Mouse (Mus musculus) myocyte (in vitro differentiated cells): ENCODE data around the gene Add2. TPM values are rescaled to one million over a fixed set of nuclear protein-coding genes. Genes with fewer than 3 reads are reported as not detected.

Source experiments
- H3K27me3 ChIP-seq: one replicate; pipeline ENCODE4 v1.6.1; 2011; ENCODE audit not compliant: control insufficient read depth, insufficient read depth, insufficient read length
- H3K36me3 ChIP-seq: one replicate; pipeline ENCODE4 v1.6.1; 2011; ENCODE audit not compliant: control insufficient read depth, insufficient read depth
- H3K4me2 ChIP-seq: one replicate; pipeline ENCODE4 v1.6.1; 2011; ENCODE audit warnings: low read depth, control low read depth
- H3K4me3 ChIP-seq: one replicate; pipeline ENCODE4 v1.5.1; 2011; ENCODE audit warnings: mild to moderate bottlenecking, control low read depth, moderate library complexity
- H3K79me2 ChIP-seq: one replicate; pipeline ENCODE4 v1.6.1; 2011; ENCODE audit not compliant: control insufficient read depth, insufficient read depth
- H3ac ChIP-seq: one replicate; pipeline ENCODE4 v1.6.1; 2011; ENCODE audit not compliant: control insufficient read depth, insufficient read length
- CEBPB ChIP-seq: IDR thresholded peaks from 2 replicates; pipeline ENCODE4 v1.6.1; 2011; ENCODE audit warnings: mild to moderate bottlenecking, moderate library complexity; ENCODE audit not compliant: poor library complexity, insufficient read depth, severe bottlenecking
- E2F4 ChIP-seq: IDR thresholded peaks from one replicate; pipeline ENCODE4 v1.6.1; 2011; ENCODE audit warnings: mild to moderate bottlenecking, control low read depth, moderate library complexity; ENCODE audit not compliant: insufficient read depth
- MAX ChIP-seq: IDR thresholded peaks from one replicate; pipeline ENCODE4 v1.6.1; 2011; ENCODE audit warnings: low read depth, mild to moderate bottlenecking, control low read depth
- MYOD1 ChIP-seq, 3 experiments: IDR thresholded peaks; one replicate each; pipeline ENCODE4 v1.6.1; 2011; ENCODE audit warnings: control low read depth in 2 of 3, low read depth in 2 of 3, mild to moderate bottlenecking in 2 of 3, moderate library complexity in 1 of 3; ENCODE audit not compliant: insufficient read length in 2 of 3, control insufficient read depth in 1 of 3
- MYOG ChIP-seq, 3 experiments: IDR thresholded peaks; one replicate each; pipeline ENCODE4 v1.6.1; 2011; ENCODE audit warnings: control low read depth in 2 of 3, low read depth in 2 of 3, mild to moderate bottlenecking in 2 of 3; ENCODE audit not compliant: insufficient read length in 2 of 3, control insufficient read depth in 1 of 3, insufficient read depth in 1 of 3
- POLR2A ChIP-seq: IDR thresholded peaks from one replicate; pipeline ENCODE4 v1.6.1; 2011; ENCODE audit warnings: low read depth, mild to moderate bottlenecking, control low read depth, moderate library complexity; ENCODE audit not compliant: insufficient read length
- POLR2AphosphoS2 ChIP-seq: IDR thresholded peaks from one replicate; pipeline ENCODE4 v1.6.1; 2011; ENCODE audit warnings: low read depth, control low read depth; ENCODE audit not compliant: insufficient read length
- REST ChIP-seq: IDR thresholded peaks from one replicate; pipeline ENCODE4 v1.6.1; 2011; ENCODE audit warnings: mild to moderate bottlenecking, control low read depth, moderate library complexity; ENCODE audit not compliant: insufficient read depth, insufficient read length
- SRF ChIP-seq: IDR thresholded peaks from one replicate; pipeline ENCODE4 v1.6.1; 2011; ENCODE audit warnings: low read depth; ENCODE audit not compliant: control insufficient read depth, insufficient read length
- TCF12 ChIP-seq: IDR thresholded peaks from one replicate; pipeline ENCODE4 v1.6.1; 2011; ENCODE audit warnings: mild to moderate bottlenecking, control low read depth; ENCODE audit not compliant: poor library complexity, insufficient read depth, severe bottlenecking
- TCF3 ChIP-seq: IDR thresholded peaks from one replicate; pipeline ENCODE4 v1.6.1; 2011; ENCODE audit warnings: low read depth, control low read depth; ENCODE audit not compliant: insufficient read length
- USF1 ChIP-seq: IDR thresholded peaks from one replicate; pipeline ENCODE4 v1.6.1; 2011; ENCODE audit warnings: low read depth, mild to moderate bottlenecking, control low read depth, moderate library complexity
- polyA plus RNA-seq: library from polyadenylated mRNA; unstranded; fragments of >200 nt; fragmentation: generic; extraction: Trizol; gene quantifications from one replicate; pipeline ENCODE4 v1.2.1, GENCODE M21; 2012; ENCODE audit warnings: missing spikeins

Add2 gene
- polyA plus RNA-seq, 1 experiment, result 3.6 TPM

- TF ChIP-seq POLR2A (no peak), CEBPB (no peak), POLR2AphosphoS2 (no peak), MAX (no peak), SRF (no peak), MYOD1 (IDR thresholded peaks at IDR 0.05; ENCODE audit: control insufficient read depth in 1 of 3, insufficient read length in 2 of 3, low read depth in 2 of 3) (no peak), USF1 (no peak), E2F4 (no peak), TCF3 (no peak), REST (no peak), TCF12 (no peak)
These were observed 57.0 kb downstream of the Add2 start for GRCm38 (mm10) chr6:86085518-86085917.

GRCm38 (mm10) chr6:86086851-86087571 lies 58.5 kb downstream of the Add2 start:
- Histone ChIP-seq H3K4me3 (no peak overlapping the region), H3K27me3 (no peaks in the 10 kb centered on the region), H3ac (no peak overlapping the region), H3K4me2 (peak overlapping the region; percentile 60), H3K36me3 (no peaks in the 10 kb centered on the region), H3K79me2 (no peaks in the 10 kb centered on the region)
- TF ChIP-seq POLR2A, result no peak
- TF ChIP-seq MYOD1 (IDR thresholded peaks at IDR 0.05; ENCODE audit: control insufficient read depth in 1 of 3, insufficient read length in 2 of 3, low read depth in 2 of 3), result no peak
- TF ChIP-seq USF1, result no peak
- TF ChIP-seq CEBPB, result no peak
- no peak for TF ChIP-seq TCF3
- no peak for TF ChIP-seq SRF
- TF ChIP-seq MAX, result no peak
- no peak for TF ChIP-seq MYOG (IDR thresholded peaks at IDR 0.05; ENCODE audit: control insufficient read depth in 1 of 3, insufficient read depth in 1 of 3, insufficient read length in 2 of 3, low read depth in 2 of 3)
- TF ChIP-seq E2F4, result no peak

More at GRCm38 (mm10) chr6:86085518-86085917, 57.0 kb downstream of the Add2 start:
- Histone ChIP-seq H3K27me3 (no peaks in the 10 kb centered on the region), H3K79me2 (no peaks in the 10 kb centered on the region), H3ac (no peak overlapping the region), H3K4me3 (no peak overlapping the region), H3K36me3 (no peaks in the 10 kb centered on the region), H3K4me2 (peak overlapping the region; percentile 13)

GRCm38 (mm10) chr6:86087813-86088212 lies 59.3 kb downstream of the Add2 start:
- H3K4me3 ChIP-seq, result no peak overlapping the region
- no peaks in the 10 kb centered on the region for H3K79me2 ChIP-seq
- no peaks in the 10 kb centered on the region for H3K27me3 ChIP-seq
- peak overlapping the region; percentile 60 for H3K4me2 ChIP-seq
- H3K36me3 ChIP-seq, result no peaks in the 10 kb centered on the region
- no peak overlapping the region for H3ac ChIP-seq
- TF ChIP-seq CEBPB (no peak), MAX (no peak), MYOG (IDR thresholded peaks at IDR 0.05; ENCODE audit: control insufficient read depth in 1 of 3, insufficient read depth in 1 of 3, insufficient read length in 2 of 3, low read depth in 2 of 3) (no peak), TCF3 (no peak), MYOD1 (IDR thresholded peaks at IDR 0.05; ENCODE audit: control insufficient read depth in 1 of 3, insufficient read length in 2 of 3, low read depth in 2 of 3) (no peak), USF1 (no peak), E2F4 (no peak), SRF (no peak), POLR2A (no peak)

- Histone ChIP-seq H3K36me3 (no peaks in the 10 kb centered on the region), H3K79me2 (no peaks in the 10 kb centered on the region), H3K4me3 (no peak overlapping the region), H3K4me2 (no peak overlapping the region), H3K27me3 (no peaks in the 10 kb centered on the region), H3ac (no peak overlapping the region)
- no peak for TF ChIP-seq POLR2AphosphoS2
- TF ChIP-seq TCF12, result no peak
- TF ChIP-seq TCF3, result no peak
- TF ChIP-seq MAX, result no peak
- no peak for TF ChIP-seq POLR2A
- no peak for TF ChIP-seq MYOD1 (IDR thresholded peaks at IDR 0.05; ENCODE audit: control insufficient read depth in 1 of 3, insufficient read length in 2 of 3, low read depth in 2 of 3)
- TF ChIP-seq USF1, result no peak
- no peak for TF ChIP-seq E2F4
- no peak for TF ChIP-seq MYOG (IDR thresholded peaks at IDR 0.05; ENCODE audit: control insufficient read depth in 1 of 3, insufficient read depth in 1 of 3, insufficient read length in 2 of 3, low read depth in 2 of 3)
- TF ChIP-seq SRF, result no peak
- no peak for TF ChIP-seq CEBPB
- no peak for TF ChIP-seq REST
These were observed 65.8 kb downstream of the Add2 start for GRCm38 (mm10) chr6:86094202-86094838.
